Mouse (Mus musculus): ENCODE measurements around the gene Zmym2.

The Zmym2 gene

GRCm38 (mm10) chr14:56905696-56906095 is 19.2 kb downstream of the Zmym2 start:
- DNase-seq (ENCODE audit: low read depth in 1 of 2, low spot score in 2 of 2), result no peak

GRCm38 (mm10) chr14:56918532-56918931 is 32.1 kb downstream of the Zmym2 start:
- DNase-seq (ENCODE audit: low read depth in 1 of 2, low spot score in 2 of 2), result no peak

- no peak for DNase-seq (ENCODE audit: low read depth in 1 of 2, low spot score in 2 of 2)
Observed at GRCm38 (mm10) chr14:56935481-56935880, 49.0 kb downstream of the Zmym2 start.

GRCm38 (mm10) chr14:56939903-56940302 is 53.5 kb downstream of the Zmym2 start:
- DNase-seq (ENCODE audit: low read depth in 1 of 2, low spot score in 2 of 2), result no peak

GRCm38 (mm10) chr14:56952928-56953327 is 66.5 kb downstream of the Zmym2 start:
- no peak for DNase-seq (ENCODE audit: low read depth in 1 of 2, low spot score in 2 of 2)

GRCm38 (mm10) chr14:56954393-56954792 is 67.9 kb downstream of the Zmym2 start:
- no peak for DNase-seq (ENCODE audit: low read depth in 1 of 2, low spot score in 2 of 2)

- DNase-seq (ENCODE audit: low read depth in 1 of 2, low spot score in 2 of 2), result no peak
Observed at GRCm38 (mm10) chr14:56963969-56964734, 77.7 kb downstream of the Zmym2 start.

GRCm38 (mm10) chr14:56969653-56970052 is 83.2 kb downstream of the Zmym2 start:
- no peak for DNase-seq (ENCODE audit: low read depth in 1 of 2, low spot score in 2 of 2)

GRCm38 (mm10) chr14:56970160-56970559 is 83.7 kb downstream of the Zmym2 start:
- DNase-seq (ENCODE audit: low read depth in 1 of 2, low spot score in 2 of 2), result no peak

- no peak for DNase-seq (ENCODE audit: low read depth in 1 of 2, low spot score in 2 of 2)
Observed at GRCm38 (mm10) chr14:56978045-56978655, 91.7 kb downstream of the Zmym2 start.

GRCm38 (mm10) chr14:56988621-56989020 is 102.2 kb downstream of the Zmym2 start:
- no peak for DNase-seq (ENCODE audit: low read depth in 1 of 2, low spot score in 2 of 2)
